Mouse (Mus musculus): ENCODE data around the gene Uck2.
A peak's percentile ranks its signal among the peaks of the same experiment; 100 is the strongest.

Uck2 gene

GRCm38 (mm10) chr1:167212710-167213109, 72.4 kb downstream of the Uck2 start:
- DNase-seq (ENCODE audit: low read depth, low spot score) = no peak

DNA sequence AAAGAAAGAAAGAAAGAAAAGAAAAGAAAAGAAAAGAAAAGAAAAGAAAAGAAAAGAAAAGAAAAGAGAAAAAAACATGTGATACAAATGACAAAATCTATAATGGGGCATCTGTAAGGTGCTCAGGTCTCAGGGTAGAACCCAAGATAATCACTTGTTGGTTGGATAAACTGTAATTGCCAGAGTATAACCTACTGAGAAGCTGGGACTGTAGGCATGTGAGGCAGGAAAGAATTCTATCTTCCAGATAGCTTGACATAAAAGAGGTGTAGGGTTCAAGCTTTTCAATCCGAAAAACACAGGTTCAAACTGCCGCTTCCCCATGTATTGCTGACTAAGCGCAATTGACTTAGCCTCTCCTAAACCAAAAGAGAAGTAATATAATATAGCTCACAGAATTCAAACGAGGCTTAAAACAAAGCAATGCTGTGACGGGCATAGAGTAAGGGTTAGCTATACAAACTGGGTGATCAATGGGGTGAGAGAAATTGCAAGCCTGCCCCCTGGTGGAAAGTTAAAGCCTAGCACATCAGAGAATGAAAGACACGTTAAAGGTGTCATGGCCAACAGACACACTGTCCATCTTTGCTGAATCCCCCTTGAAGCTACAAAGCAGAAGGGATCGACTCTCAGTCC, 73.0 kb downstream of the Uck2 start:
- peak; percentile 19 for DNase-seq (ENCODE audit: low read depth, low spot score)

DNA sequence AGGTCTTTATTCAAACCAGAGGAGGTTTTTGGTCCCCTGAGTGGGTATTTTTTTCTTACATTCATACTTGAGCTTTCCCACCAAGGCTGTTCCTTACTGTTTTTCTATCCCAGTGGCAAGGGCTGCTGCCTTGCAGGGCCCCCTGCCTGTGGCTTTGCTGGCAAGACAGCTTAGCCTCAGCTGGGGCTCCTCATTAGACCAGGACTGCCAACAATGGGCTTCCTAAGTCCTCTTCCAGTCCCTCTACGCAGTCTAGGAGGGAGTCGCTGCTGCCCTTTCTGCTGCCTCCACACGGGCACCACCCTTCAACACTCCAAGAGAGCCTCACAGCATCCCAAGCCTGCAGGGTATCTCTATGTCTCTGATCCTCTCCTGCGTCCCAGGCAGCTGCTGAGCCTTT, 76.3 kb downstream of the Uck2 start:
- no peak for DNase-seq (ENCODE audit: low read depth, low spot score)

DNA sequence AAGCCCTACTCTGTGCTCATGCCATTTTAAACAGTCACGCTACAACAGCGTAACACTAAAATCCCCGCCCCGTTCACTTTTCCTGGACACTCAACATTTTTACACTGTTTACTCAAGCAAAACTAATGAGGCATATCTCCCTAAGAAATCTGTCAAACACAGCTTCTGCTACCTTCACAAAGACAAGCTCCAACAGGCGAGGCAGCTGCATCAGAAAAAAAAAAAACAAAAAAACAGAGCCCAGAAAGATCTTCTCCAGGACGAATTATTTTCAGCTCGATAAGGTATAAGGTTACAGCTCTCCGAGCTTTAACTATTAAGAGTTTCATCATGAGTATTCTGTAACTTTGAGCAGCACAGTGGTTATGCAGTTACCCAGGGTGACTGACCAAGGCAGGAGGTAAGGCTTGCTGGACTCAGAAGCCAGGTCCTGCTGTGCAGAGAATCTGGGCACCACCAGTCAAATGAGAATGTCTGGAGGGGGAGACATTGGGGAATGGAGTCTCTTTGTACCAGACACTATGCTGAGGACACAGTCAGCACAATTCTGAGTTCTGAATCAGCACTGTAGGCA, 79.9 kb downstream of the Uck2 start:
- no peak for DNase-seq (ENCODE audit: low read depth, low spot score)

DNA sequence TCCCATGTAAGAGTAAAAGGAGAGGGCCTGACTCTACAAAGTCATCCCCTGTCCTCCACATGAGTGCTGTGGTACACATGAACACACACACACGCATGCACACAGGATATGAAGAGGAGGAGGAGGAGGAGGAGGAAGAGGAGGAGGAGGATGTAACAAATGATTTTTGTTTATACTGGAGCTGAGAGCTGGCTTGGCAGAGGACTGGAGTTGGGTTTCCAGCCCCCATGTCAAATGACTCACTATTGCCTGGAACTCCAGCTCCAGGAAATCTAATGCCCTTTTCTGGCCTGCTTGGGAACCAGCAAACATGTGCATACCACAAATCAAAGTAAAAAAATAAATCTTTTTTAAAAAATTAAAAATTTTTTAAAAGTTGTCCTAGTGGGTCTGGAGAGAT, 80.7 kb downstream of the Uck2 start:
- no peak for DNase-seq (ENCODE audit: low read depth, low spot score)

DNA sequence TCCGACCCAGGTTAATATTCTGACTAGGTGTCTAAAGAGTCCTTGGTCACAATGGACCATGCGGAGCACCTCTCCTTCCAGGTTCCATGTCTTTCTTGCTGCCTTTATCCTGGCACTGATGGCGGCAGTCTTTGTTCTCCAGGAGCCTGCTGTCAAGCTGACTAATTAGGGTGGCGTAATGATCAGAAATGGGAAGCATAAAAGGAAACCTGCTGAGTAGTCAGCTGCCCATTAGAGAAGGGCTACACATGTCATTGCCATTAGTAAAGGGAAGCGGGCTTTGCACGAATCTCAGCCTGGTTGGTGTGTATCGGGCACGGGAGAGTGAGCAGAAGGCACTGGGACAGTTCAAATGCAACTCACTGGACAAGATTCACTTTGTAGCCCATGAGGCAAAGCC, 90.4 kb downstream of the Uck2 start:
- no peak for DNase-seq (ENCODE audit: low read depth, low spot score)

GRCm38 (mm10) chr1:167187791-167188190, 97.3 kb downstream of the Uck2 start:
- DNase-seq (ENCODE audit: low read depth, low spot score) = no peak

- DNase-seq (ENCODE audit: low read depth, low spot score) = no peak
These were observed 103.1 kb downstream of the Uck2 start for GRCm38 (mm10) chr1:167181919-167182616.

Data from c-Kit-negative CD71-positive TER-119-positive erythroid progenitor cells, embryonic 14.5 days (primary cell).